Comparison of ENCODE assay signal across 20 mouse cellular contexts in genomic region chr10:97717233-97717632, GRCm38 (mm10). TPM values are rescaled to one million over a fixed set of nuclear protein-coding genes. Genes with fewer than 3 reads are reported as not detected.
"Had no signal": no experiment of that assay in that cellular context is flagged by ENCODE, and none has a peak within 500 bp of the region (broad histone marks: within the 10 kb centered on the region; RNA-seq: fewer than 3 reads in every experiment).

No protein-coding gene starts in this region.

- H3K4me3 ChIP-seq: midbrain, embryonic 10.5 days; midbrain, embryonic 12.5 days; myocyte; neural tube, embryonic 13.5 days; neural tube, embryonic 15.5 days had no signal

- H3K27ac ChIP-seq: midbrain, embryonic 10.5 days; midbrain, embryonic 12.5 days; neural tube, embryonic 13.5 days; neural tube, embryonic 15.5 days had no signal

- DNase-seq: liver, postnatal 0 days; lung, embryonic 14.5 days; lung, postnatal 10 days; lung, postnatal 4 days; midbrain, embryonic 14.5 days; retina, postnatal 1 day; right cerebral cortex, adult 18-20 months; right cerebral cortex, postnatal 25 days; right cerebral cortex, postnatal 4 days; spleen, adult 18-20 months; thymus, adult 2 months; thymus, postnatal 25 days; thymus, postnatal 4 days had no signal

RNA-seq across cellular contexts. Expression of gene C030005K15Rik, which starts 9.3 kb away (rescaled TPM):
- total RNA-seq: megakaryocyte, adult 5-6 weeks; megakaryocyte-erythroid progenitor cell, adult 5-6 weeks had no signal

RNA-seq across cellular contexts. Expression of gene Ccer1, which starts 24.4 kb away (rescaled TPM):
- total RNA-seq: megakaryocyte, adult 5-6 weeks; megakaryocyte-erythroid progenitor cell, adult 5-6 weeks had no signal
